Mouse (Mus musculus) hindbrain, embryonic 11.5 days (tissue): Measurements from ENCODE around the gene Cela3a. TPM values are rescaled to one million over a fixed set of nuclear protein-coding genes. Genes with fewer than 3 reads are reported as not detected.

ENCODE experiments used
- ATAC-seq: fragments of 200-750 bp; cut with Nextera tagmentation; 2 replicates; pipeline ENCODE4 v1.8.0; 2017; ENCODE audit warnings: mild to moderate bottlenecking, moderate TSS enrichment, moderate library complexity; ENCODE audit not compliant: low FRiP score
- DNase-seq: peaks from one replicate; pipeline ENCODE4 v3.0.0-alpha.2; 2015; ENCODE audit warnings: low spot score
- H3K27ac ChIP-seq: fragments of 300-500 bp; sonication (generic); 2 replicates; pipeline ENCODE4 v1.5.1; 2014; ENCODE audit warnings: mild to moderate bottlenecking, low read depth, low read length
- H3K27me3 ChIP-seq: fragments of 300-500 bp; sonication (generic); 2 replicates; pipeline ENCODE4 v1.6.1; 2014; ENCODE audit warnings: mild to moderate bottlenecking, low read length, moderate library complexity, mixed read lengths; ENCODE audit not compliant: control insufficient read depth, insufficient read depth
- H3K36me3 ChIP-seq: fragments of 300-500 bp; sonication (generic); 2 replicates; pipeline ENCODE4 v1.6.1; 2014; ENCODE audit warnings: mild to moderate bottlenecking, low read length, moderate library complexity, mixed read lengths; ENCODE audit not compliant: control insufficient read depth, insufficient read depth
- H3K4me1 ChIP-seq: fragments of 300-500 bp; sonication (generic); replicated peaks from 2 replicates; pipeline ENCODE4 v1.6.1; 2014; ENCODE audit warnings: low read length, mixed read lengths; ENCODE audit not compliant: control insufficient read depth, insufficient read depth
- H3K4me2 ChIP-seq: fragments of 300-500 bp; sonication (generic); replicated peaks from 2 replicates; pipeline ENCODE4 v1.6.1; 2014; ENCODE audit warnings: mild to moderate bottlenecking, low read depth, low read length
- H3K4me3 ChIP-seq: fragments of 300-500 bp; sonication (generic); 2 replicates; pipeline ENCODE4 v1.5.1; 2014; ENCODE audit warnings: low read depth, low read length
- H3K9ac ChIP-seq: fragments of 300-500 bp; sonication (generic); 2 replicates; pipeline ENCODE4 v1.6.1; 2014; ENCODE audit warnings: low read depth, low read length
- H3K9me3 ChIP-seq: fragments of 300-500 bp; sonication (generic); 2 replicates; pipeline ENCODE4 v1.6.1; 2016; ENCODE audit warnings: low read length; ENCODE audit not compliant: control insufficient read depth
- WGBS: fragments of 180-500 bp; shearing (Covaris S2); extraction: QIAGEN DNeasy Blood & Tissue Kit; methylation state at CpG from one replicate; pipeline ENCODE4 v1.1.7; 2014; 5-methylcytosine and 5-hydroxymethylcytosine counted together
- polyA plus RNA-seq: library from polyadenylated mRNA; unstranded; fragments of >200 nt; fragmentation: Nextera tagmentation; extraction: Ambion mirVana; gene quantifications from 2 replicates; pipeline ENCODE4 v1.2.1, GENCODE M21; 2014

Cela3a gene
- polyA plus RNA-seq: not detected in 2 replicates

DNA sequence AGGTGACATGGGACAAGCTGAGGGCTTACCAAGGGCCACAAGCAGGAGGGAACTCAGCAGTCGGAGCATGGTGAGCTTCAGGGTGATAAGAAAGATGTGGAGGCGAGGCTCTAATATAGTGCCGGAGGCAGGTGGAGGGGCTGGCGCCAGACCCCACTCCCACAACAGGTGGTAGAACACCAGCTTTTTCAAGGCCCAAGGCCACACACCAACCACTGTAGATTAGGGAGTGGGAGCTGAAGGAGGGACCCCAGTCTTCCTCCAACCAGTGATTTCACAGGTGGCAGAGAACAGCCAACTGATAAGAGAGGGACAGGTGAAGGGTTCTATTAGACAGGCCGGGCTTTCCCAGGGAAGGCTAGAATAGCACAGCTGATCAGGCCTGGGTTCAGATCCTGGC lies at the start of gene Cela3a:
Gene Cela3a, minus strand, starts transcription at position 101 of the 400 bp plus-strand sequence.
- no peak within 1 kb of the TSS for H3K4me2 ChIP-seq
- no peak for DNase-seq
- WGBS: 89% methylated on average over 5 of the region's 5 CpGs
- H3K4me1 ChIP-seq: no peaks in the 10 kb centered on the region
- no peaks in the 10 kb centered on the region for H3K27me3 ChIP-seq
- no peak within 1 kb of the TSS for H3K4me3 ChIP-seq
- no peak within 1 kb of the TSS for H3K9ac ChIP-seq
- no peaks in the 10 kb centered on the region for H3K36me3 ChIP-seq
- H3K27ac ChIP-seq: no peak within 1 kb of the TSS
- H3K9me3 ChIP-seq: no peaks in the 10 kb centered on the region
- ATAC-seq: no peak

DNA sequence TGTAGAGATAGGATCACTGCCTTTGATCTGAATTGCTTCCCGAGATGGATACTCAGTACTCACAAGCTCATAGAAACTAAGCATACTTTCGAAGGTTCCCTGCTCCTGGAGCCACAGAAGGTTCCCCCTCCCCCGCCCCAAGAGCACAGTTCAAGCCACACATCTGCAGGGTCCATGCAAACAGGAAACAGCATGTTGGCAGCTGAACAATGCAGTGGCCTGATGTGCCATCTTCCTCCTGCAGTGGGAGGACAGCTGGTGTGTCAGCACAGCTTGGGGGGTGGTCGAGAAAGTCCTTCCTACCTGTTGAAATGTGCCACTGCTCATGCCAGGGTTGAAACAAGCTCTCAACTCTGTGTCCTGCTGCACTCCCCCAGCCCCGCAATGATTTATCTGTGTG lies 49.3 kb upstream of the Cela3a start:
- DNase-seq: no peak

DNA sequence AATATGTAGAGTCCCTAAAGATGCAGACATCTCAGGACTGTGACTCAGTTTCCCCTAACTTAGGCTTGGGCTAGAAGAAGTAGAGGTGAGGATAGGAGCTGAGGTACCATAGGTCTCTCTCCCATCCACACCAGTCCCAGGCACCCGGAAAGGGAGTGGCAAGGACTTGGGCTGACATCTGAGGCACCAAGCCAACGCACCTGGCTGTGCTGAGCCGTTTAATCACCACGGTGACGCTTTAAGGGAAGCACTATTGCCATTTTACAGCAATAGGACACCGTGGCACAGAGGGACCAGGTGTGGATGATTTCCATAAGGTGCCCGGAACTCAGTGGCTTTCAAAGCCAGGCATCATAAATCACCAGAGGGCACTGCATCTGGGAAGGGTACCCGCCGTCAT lies 48.7 kb upstream of the Cela3a start:
- no peak overlapping the region for H3K27ac ChIP-seq
- ATAC-seq: no peak
- no peaks in the 10 kb centered on the region for H3K4me1 ChIP-seq
- no peak overlapping the region for H3K4me3 ChIP-seq
- H3K9ac ChIP-seq: no peak overlapping the region
- H3K4me2 ChIP-seq: no peak overlapping the region
- no peaks in the 10 kb centered on the region for H3K27me3 ChIP-seq
- H3K9me3 ChIP-seq: no peaks in the 10 kb centered on the region
- H3K36me3 ChIP-seq: no peaks in the 10 kb centered on the region
- no peak for DNase-seq
- WGBS: 89% methylated on average over 9 of the region's 9 CpGs

More for the DNA sequence above, 49.3 kb upstream of the Cela3a start:
- no peak overlapping the region for H3K9ac ChIP-seq
- no peaks in the 10 kb centered on the region for H3K9me3 ChIP-seq
- no peak overlapping the region for H3K4me2 ChIP-seq
- H3K4me1 ChIP-seq: no peaks in the 10 kb centered on the region
- no peaks in the 10 kb centered on the region for H3K27me3 ChIP-seq
- WGBS: 61% methylated on average over 5 of the region's 5 CpGs
- H3K4me3 ChIP-seq: no peak overlapping the region
- ATAC-seq: no peak
- no peak overlapping the region for H3K27ac ChIP-seq
- no peaks in the 10 kb centered on the region for H3K36me3 ChIP-seq

DNA sequence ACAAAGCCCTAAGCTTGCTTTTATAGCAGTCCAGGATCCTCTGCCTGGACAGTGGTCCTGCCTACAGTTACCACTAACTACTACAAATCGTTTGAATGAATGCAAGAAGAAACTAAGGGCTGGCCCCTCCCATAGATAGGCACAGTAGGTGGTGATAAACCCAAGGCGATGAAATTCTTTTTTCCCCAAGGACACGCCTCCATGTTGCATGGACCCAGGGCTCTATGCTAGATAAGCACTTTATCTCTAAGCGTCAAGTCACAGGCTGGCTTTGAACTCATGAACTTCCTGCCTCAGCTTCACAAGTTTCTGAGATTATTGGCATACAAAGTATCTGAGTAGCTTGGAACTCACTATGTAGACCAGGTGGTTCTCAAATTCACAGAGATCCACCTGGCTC lies 47.7 kb upstream of the Cela3a start:
- H3K36me3 ChIP-seq: no peaks in the 10 kb centered on the region
- no peaks in the 10 kb centered on the region for H3K9me3 ChIP-seq
- H3K4me2 ChIP-seq: no peak overlapping the region
- H3K9ac ChIP-seq: no peak overlapping the region
- DNase-seq: no peak
- no peak for ATAC-seq
- H3K27ac ChIP-seq: no peak overlapping the region
- 86% methylated on average over 4 of the region's 4 CpGs for WGBS
- H3K4me1 ChIP-seq: no peaks in the 10 kb centered on the region
- H3K4me3 ChIP-seq: no peak overlapping the region
- no peaks in the 10 kb centered on the region for H3K27me3 ChIP-seq

DNA sequence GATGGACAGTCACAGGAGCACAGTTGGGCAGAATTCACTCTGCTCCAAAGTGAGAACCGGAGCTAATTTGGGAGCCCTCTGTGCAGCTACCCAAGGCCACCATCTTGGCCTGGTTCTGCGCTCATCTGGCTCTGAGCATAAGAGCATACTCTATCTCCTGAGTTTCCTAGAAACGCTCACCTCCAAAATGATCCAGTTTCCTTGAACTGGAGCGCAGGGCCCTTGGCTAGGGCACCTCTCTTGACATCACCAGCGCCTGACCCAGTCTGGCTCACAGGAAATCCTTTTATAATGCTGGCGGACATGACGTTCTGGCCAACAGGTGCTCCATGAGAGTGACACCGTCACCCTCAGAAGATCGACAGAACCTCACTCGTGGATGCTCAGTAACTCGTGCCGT lies 47.0 kb upstream of the Cela3a start:
- H3K4me3 ChIP-seq: no peak overlapping the region
- DNase-seq (no peak), ATAC-seq (no peak)
- H3K4me2 ChIP-seq: no peak overlapping the region
- no peaks in the 10 kb centered on the region for H3K36me3 ChIP-seq
- H3K4me1 ChIP-seq: no peaks in the 10 kb centered on the region
- H3K27ac ChIP-seq: no peak overlapping the region
- no peak overlapping the region for H3K9ac ChIP-seq
- WGBS: 92% methylated on average over 12 of the region's 12 CpGs
- no peaks in the 10 kb centered on the region for H3K9me3 ChIP-seq
- H3K27me3 ChIP-seq: no peaks in the 10 kb centered on the region

DNA sequence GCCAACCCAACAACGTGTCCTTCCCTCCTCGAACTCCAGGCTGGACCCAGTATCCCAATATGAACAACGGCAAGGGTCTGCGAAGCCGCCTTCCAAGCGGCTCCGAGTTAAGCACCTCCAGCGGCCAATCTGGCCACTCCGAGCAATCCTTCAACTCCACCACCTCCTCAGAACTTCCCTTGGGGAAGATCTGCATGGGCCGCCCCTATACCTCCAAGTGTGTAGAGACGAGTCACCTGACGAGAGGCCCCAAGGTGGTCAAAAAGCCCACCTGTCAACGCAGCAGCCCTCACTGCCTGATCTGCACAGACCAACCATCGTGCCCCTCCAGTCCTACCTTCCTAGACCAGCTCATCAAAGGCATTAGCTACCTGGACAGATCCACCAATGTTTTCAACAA lies 45.0 kb upstream of the Cela3a start:
- Histone ChIP-seq H3K9ac (no peak overlapping the region), H3K27ac (no peak overlapping the region), H3K4me2 (no peak overlapping the region), H3K4me1 (no peaks in the 10 kb centered on the region), H3K36me3 (no peaks in the 10 kb centered on the region), H3K4me3 (no peak overlapping the region), H3K27me3 (no peaks in the 10 kb centered on the region), H3K9me3 (no peaks in the 10 kb centered on the region)
- ATAC-seq (no peak), DNase-seq (no peak)
- 92% methylated on average over 14 of the region's 14 CpGs for WGBS

DNA sequence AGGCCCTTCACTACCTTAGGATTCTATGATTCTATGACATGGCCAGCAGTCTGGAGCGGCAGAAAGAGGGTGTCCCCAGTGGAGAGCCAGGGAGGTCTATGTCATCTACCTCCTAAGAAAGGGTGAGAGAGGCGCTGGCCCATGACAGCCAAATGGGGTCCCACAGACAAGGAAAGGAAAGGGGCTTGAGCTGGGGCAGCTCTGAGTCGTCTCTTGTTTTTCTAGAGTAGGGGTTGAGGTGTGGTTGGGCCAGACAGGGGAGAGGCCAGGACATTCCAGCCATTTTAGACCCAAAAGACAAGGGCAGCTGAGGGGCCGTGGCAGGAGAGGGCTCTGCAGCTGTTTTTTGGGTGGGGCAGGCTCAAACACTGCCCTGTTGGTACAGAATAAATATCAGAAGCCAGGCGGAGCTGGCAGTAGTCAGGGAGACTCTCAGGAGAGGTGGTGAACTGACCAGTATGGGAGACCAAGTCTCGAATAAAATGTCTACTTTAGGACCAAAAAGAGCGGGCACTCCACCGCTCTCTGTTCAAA lies 43.7 kb upstream of the Cela3a start, which contains the start of gene 1700013G24Rik:
Gene 1700013G24Rik, plus strand, starts transcription at position 51 of the 534 bp plus-strand sequence.
- Histone ChIP-seq H3K36me3 (no peaks in the 10 kb centered on the region), H3K4me1 (no peaks in the 10 kb centered on the region), H3K4me3 (no peak within 1 kb of the TSS), H3K4me2 (no peak within 1 kb of the TSS), H3K9ac (no peak within 1 kb of the TSS), H3K27ac (no peak within 1 kb of the TSS), H3K27me3 (no peaks in the 10 kb centered on the region), H3K9me3 (no peaks in the 10 kb centered on the region)
- DNase-seq: no peak
- ATAC-seq: no peak
- WGBS: 79% methylated on average over 8 of the region's 8 CpGs

DNA sequence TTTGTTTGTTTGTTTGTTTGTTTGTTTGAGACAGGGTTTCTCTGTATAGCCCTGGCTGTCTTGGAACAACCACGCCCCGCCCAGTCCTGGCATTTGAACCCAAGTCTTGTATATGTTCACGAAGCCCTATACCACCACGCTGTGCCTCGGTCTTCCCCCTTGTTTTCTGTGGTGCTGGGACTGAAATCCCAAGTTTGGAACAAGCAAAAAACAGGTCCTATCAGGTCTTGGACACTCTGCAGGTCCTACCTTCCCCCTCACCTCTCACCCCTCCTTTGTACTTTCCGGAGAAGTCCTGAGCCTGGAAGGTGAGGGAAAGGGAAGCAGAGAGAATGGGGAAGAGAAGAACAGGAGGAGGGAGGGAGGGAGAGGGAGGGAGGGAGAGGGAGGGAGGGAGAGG lies 42.6 kb upstream of the Cela3a start:
- H3K4me3 ChIP-seq: no peak overlapping the region
- ATAC-seq (no peak), DNase-seq (no peak)
- H3K4me1 ChIP-seq: no peaks in the 10 kb centered on the region
- no peak overlapping the region for H3K4me2 ChIP-seq
- no peaks in the 10 kb centered on the region for H3K36me3 ChIP-seq
- no peak overlapping the region for H3K9ac ChIP-seq
- no peak overlapping the region for H3K27ac ChIP-seq
- H3K9me3 ChIP-seq: no peaks in the 10 kb centered on the region
- H3K27me3 ChIP-seq: no peaks in the 10 kb centered on the region
- WGBS: 89% methylated on average over 6 of the region's 6 CpGs

DNA sequence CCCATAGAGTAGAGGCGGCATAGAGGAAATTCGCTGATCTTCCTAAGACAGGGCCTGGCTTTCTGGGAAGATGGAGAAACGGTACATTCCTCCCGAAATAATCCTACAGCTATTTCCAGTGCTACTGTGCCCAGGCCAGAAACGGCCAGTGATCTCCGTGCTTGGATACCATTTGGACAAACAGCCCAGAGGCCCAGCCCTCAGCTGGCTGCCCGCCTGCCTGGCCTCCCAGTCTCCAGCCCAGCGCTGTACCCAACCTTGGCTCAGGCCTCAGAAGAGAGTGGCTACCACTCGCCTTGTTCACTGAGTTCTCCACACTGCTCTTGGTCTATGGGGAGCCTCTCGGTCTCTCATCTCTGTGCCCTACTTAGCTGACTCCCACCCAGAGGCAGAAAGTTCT lies 40.1 kb upstream of the Cela3a start:
- WGBS: 84% methylated on average over 10 of the region's 10 CpGs
- no peak overlapping the region for H3K9ac ChIP-seq
- H3K27ac ChIP-seq: no peak overlapping the region
- no peaks in the 10 kb centered on the region for H3K36me3 ChIP-seq
- H3K4me2 ChIP-seq: no peak overlapping the region
- H3K4me3 ChIP-seq: no peak overlapping the region
- no peak for ATAC-seq
- no peaks in the 10 kb centered on the region for H3K9me3 ChIP-seq
- no peak for DNase-seq
- H3K4me1 ChIP-seq: no peaks in the 10 kb centered on the region
- no peaks in the 10 kb centered on the region for H3K27me3 ChIP-seq
